9 mouse cellular contexts compared by ENCODE assay signal in genomic region chr16:18194208-18194985, GRCm38 (mm10). TPM values are rescaled to one million over a fixed set of nuclear protein-coding genes. Genes with fewer than 3 reads are reported as not detected.
A peak's percentile ranks its signal among the peaks of the same experiment; 100 is the strongest.
DNase-seq lines count a peak whose midpoint lies in the region; ATAC-seq and TF ChIP-seq lines count a peak whose summit lies in the region.
"Had no signal": no experiment of that assay in that cellular context is flagged by ENCODE, and none has a peak within 500 bp of the region (broad histone marks: within the 10 kb centered on the region; RNA-seq: fewer than 3 reads in every experiment).

No protein-coding gene starts in this region.

- TF ChIP-seq CTCF in stomach, postnatal 0 days (IDR thresholded peaks at IDR 0.05; ENCODE audit: low read depth), result no peak

- no peaks in the 10 kb centered on the region for H3K36me3 ChIP-seq in stomach, postnatal 0 days (ENCODE audit: control insufficient read depth, insufficient read depth, low read length)

- H3K9me3 ChIP-seq in stomach, postnatal 0 days (ENCODE audit: control insufficient read depth, low read length), result no peaks in the 10 kb centered on the region

- ATAC-seq in stomach, postnatal 0 days (ENCODE audit: low FRiP score, low TSS enrichment), result peak; percentile 22; the same call in 1 of the 2 replicates

- H3K9ac ChIP-seq in stomach, postnatal 0 days (ENCODE audit: low read length), result peak overlapping the region; percentile 18; the same call in 1 of the 2 replicates

- H3K4me2 ChIP-seq in stomach, postnatal 0 days (replicated peaks; ENCODE audit: low read depth), result no peak overlapping the region

- no peak overlapping the region for H3K4me3 ChIP-seq in stomach, postnatal 0 days (ENCODE audit: low read depth, low read length)

- no peak for TF ChIP-seq EP300 in stomach, postnatal 0 days (optimal IDR thresholded peaks at IDR 0.05)

- H3K27ac ChIP-seq in stomach, postnatal 0 days (replicated peaks), result peak overlapping the region; percentile 74

- no peaks in the 10 kb centered on the region for H3K27me3 ChIP-seq in stomach, postnatal 0 days (ENCODE audit: control insufficient read depth, insufficient read depth, low read length)

- DNase-seq in right cerebral cortex, adult 18-20 months, result peak; percentile 57
- DNase-seq in right cerebral cortex, adult 2 months (ENCODE audit: low spot score in 2 of 2), result no peak
- DNase-seq in gastrocnemius, postnatal 36 days, result peak; percentile 34 to 42
- DNase-seq in kidney, postnatal 4 days, result peak; percentile 47 to 67
- DNase-seq in stomach, postnatal 0 days (ENCODE audit: low spot score), result no peak
- DNase-seq in ovary, postnatal 10 days (ENCODE audit: low spot score), result no peak
- DNase-seq in thymus, postnatal 25 days, result no peak
- no peak for DNase-seq in testis, postnatal 10 days (ENCODE audit: low spot score)

- peaks cover 7% of the 10 kb centered on the region for H3K4me1 ChIP-seq in stomach, postnatal 0 days (replicated peaks; ENCODE audit: control insufficient read depth, insufficient read depth)

- 61% methylated on average over 15 of the region's 15 CpGs for WGBS in stomach, postnatal 0 days

- intact Hi-C loops in gastrocnemius, postnatal 36 days (cut with DNase I), result no loop called here

RNA-seq across cellular contexts. Expression of gene Ccdc188, which starts 23.3 kb away (rescaled TPM):
- total RNA-seq in gastrocnemius, postnatal 36 days (2021), result not detected
- not detected in 2 replicates for polyA plus RNA-seq in stomach, postnatal 0 days (2015; fragmentation: Nextera tagmentation; extraction: Ambion mirVana)
- total RNA-seq: layer of hippocampus, adult 18-20 months had no signal

RNA-seq across cellular contexts. Expression of gene Zdhhc8, which starts 40.5 kb away (rescaled TPM):
- total RNA-seq in gastrocnemius, postnatal 36 days (2021), result 10 to 100 TPM; 23.1 to 23.4 TPM
- polyA plus RNA-seq in stomach, postnatal 0 days (2015; fragmentation: Nextera tagmentation; extraction: Ambion mirVana), result 6.8 and 7.8 TPM in 2 replicates

RNA-seq across cellular contexts. Expression of gene Trmt2a, which starts 54.1 kb away (rescaled TPM):
- 10 to 100 TPM in 1 of 2 experiments, 1 to 10 TPM in 1; 8.8 to 10.4 TPM for total RNA-seq in gastrocnemius, postnatal 36 days (2021)
- 35.4 and 39.8 TPM in 2 replicates for polyA plus RNA-seq in stomach, postnatal 0 days (2015; fragmentation: Nextera tagmentation; extraction: Ambion mirVana)

RNA-seq across cellular contexts. Expression of gene Ranbp1, which starts 54.1 kb away (rescaled TPM):
- 10 to 100 TPM; 18.3 to 20.6 TPM for total RNA-seq in gastrocnemius, postnatal 36 days (2021)
- polyA plus RNA-seq in stomach, postnatal 0 days (2015; fragmentation: Nextera tagmentation; extraction: Ambion mirVana), result 236 and 273 TPM in 2 replicates

Comparison
In these comparisons a context has a peak if more than half of its experiments do, and no peak if none do; other contexts are left out.
1. DNase-seq: peak in right cerebral cortex, adult 18-20 months (single experiment), gastrocnemius, postnatal 36 days (2 of 2) and kidney, postnatal 4 days (2 of 2); none in right cerebral cortex, adult 2 months (0 of 2), stomach, postnatal 0 days (single experiment), ovary, postnatal 10 days (single experiment), thymus, postnatal 25 days (single experiment) and testis, postnatal 10 days (single experiment).